Mouse (Mus musculus) hematopoietic stem cell, adult 5-6 weeks (primary cell): ENCODE data around the gene Ring1. TPM values are rescaled to one million over a fixed set of nuclear protein-coding genes. Genes with fewer than 3 reads are reported as not detected.

ENCODE experiments used
- ATAC-seq, 2 experiments: fragments of 125-278 bp in 1 of 2; replicated peaks in 1 of 2; 2 replicates each; pipeline ENCODE4 v1.8.0; 2016 to 2017; ENCODE audit warnings: inconsistent platforms in 2 of 2, mild to moderate bottlenecking in 2 of 2, moderate number of reproducible peaks in 2 of 2, low read depth in 1 of 2, moderate TSS enrichment in 1 of 2; ENCODE audit not compliant: low FRiP score in 2 of 2, poor library complexity in 2 of 2, severe bottlenecking in 2 of 2, insufficient read depth in 1 of 2, low TSS enrichment in 1 of 2
- total RNA-seq: library from RNA; stranded (forward); fragments of 172-1452, 232-1000 nt; gene quantifications from 2 replicates; pipeline ENCODE4 v1.2.3, GENCODE M21; 2017

The Ring1 gene
- 10.6 and 15.7 TPM in 2 replicates for total RNA-seq

GRCm38 (mm10) chr17:34024317-34024821, at the start of gene Ring1:
TSS of gene Ring1 (minus strand) at chr17:34024680.
- ATAC-seq = peak in 1 of 2 experiments; percentile 21; a peak in 2 of 4 replicates

DNA sequence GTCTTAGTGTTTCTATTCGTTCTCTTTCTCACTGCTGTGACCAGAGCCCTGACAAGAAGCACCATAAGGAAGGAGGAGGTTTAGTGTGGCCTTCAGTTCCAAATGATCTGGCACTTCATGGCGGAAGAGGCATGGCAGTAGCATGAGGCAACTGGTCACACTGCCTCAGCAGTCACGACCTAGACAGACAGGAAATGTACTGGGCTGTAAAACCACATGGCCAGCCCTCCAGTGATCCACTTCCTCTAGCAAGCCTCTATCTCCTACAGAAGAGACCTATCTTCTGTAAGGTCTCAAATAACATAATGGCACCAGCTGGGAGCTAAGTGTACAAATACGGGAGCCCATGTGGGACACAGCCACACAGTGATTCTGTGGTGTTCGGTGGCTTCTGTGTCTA, 47.6 kb upstream of the Ring1 start:
- ATAC-seq = peak; percentile 18 to 37; a peak in 2 of 4 replicates

DNA sequence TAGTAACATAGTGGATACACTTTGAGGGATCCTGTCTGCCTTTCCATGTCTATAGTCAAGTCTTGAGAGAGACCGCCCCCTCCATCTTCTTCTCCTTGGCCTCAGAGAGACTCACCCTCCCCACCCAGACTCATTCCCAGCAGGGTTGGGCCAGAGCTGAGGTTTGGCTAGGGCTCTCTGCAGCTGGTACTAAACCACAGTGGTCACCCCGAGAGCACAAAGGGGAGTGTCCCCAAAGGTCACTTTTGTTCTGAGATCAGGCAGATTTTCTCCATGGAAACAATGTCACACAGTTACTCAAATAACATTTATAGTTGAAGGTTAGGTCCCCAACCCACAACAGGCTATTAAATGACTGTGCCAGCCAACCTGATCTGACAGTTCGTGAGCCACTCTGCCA, 44.4 kb upstream of the Ring1 start:
- peak; percentile 35 to 62; a peak in 3 of 4 replicates for ATAC-seq

- peak; percentile 34 to 58; a peak in 3 of 4 replicates for ATAC-seq
Observed at GRCm38 (mm10) chr17:34057224-34057623, 32.7 kb upstream of the Ring1 start.

GRCm38 (mm10) chr17:34047404-34048050, 23.0 kb upstream of the Ring1 start:
- ATAC-seq = peak; percentile 42 to 51; a peak in 2 of 4 replicates

DNA sequence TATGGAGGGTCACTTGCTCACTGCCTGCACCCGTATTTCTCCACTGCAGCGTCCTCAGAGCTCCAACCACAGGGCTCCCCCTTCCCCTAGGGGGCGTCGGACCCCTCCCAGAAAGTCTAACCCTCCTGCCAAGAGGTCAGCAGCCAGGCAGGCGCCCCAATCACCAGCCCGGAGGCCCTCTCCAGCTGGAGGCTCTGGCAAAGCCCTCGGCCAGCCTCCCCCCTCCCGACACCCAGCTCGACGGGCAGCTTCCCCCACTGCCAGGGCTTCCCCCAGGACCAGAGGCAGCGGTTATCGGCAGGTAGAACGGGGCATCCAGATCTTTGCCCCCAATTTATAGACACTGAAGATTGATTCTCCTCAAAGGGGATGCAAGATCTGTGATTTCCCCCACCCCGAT, 21.5 kb upstream of the Ring1 start:
- no peak for ATAC-seq

DNA sequence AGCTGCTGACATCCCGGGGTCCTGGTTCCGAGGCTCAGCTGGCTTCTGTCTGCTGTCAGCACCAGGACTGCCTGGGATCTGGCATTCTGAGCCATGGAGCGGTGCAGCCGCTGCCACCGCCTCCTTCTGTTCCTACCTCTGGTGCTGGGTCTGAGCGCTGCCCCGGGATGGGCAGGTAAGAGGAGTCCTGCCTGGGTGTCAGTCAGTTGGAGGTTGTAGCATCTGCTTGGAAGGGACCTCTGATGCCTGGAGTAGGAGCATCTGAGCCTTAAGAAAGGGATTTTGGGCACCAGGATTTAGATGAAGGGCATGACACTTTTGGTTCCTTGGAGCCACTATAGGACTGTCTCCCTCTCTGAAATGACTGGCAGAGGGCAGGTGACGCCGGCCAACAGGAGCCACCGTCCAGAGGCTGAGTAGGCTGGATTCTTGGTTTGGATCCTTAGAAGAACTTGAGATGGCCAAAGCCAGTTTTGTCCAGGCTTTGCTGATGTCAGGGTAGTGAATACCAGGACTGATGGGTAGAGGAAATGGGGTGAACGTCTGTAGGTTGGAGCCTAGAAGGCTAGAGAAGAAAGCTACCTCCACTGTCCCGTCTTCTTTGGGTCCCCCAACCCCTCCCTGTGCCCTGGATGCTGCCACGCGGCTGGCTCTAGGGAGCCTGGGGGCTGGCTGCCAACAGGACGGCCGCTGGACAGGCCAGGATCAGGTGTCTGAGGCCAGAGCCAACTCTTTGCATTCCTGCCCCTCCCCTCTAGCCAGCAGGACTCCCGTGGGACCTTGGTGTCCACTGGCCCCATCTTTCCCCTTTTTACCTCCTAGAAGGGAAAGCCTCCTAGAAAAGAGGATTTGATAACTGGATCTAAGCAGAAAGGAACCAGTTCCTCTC, 15.3 kb upstream of the Ring1 start:
- ATAC-seq = no peak

GRCm38 (mm10) chr17:34038878-34039561, 14.5 kb upstream of the Ring1 start, which contains the start of gene Col11a2:
TSS of gene Col11a2 (plus strand) at chr17:34039437.
- ATAC-seq = no peak

DNA sequence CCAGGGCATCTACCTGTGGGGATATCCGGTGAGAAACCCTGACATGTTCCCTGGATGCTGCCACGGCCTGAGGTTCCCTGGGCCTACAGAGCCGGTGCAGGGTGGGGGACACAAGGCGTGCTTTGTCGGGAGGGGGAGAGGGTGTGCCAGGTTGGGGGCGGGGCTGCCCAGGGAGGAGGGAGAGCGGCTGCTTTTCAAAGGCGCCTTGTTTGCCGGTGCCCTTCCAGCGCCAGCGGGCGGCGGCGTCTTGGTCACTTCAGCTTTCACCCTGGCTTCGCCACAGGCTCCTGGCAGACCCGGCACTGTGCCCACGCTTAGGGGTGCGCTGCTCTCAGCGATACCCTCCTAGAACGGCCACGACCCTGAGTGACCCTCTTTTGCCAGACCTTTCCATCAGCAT, 14.0 kb upstream of the Ring1 start:
- no peak for ATAC-seq

- no peak for ATAC-seq
Observed at GRCm38 (mm10) chr17:34037241-34037640, 12.8 kb upstream of the Ring1 start.

- ATAC-seq = no peak
Observed at GRCm38 (mm10) chr17:34036647-34037046, 12.2 kb upstream of the Ring1 start.

DNA sequence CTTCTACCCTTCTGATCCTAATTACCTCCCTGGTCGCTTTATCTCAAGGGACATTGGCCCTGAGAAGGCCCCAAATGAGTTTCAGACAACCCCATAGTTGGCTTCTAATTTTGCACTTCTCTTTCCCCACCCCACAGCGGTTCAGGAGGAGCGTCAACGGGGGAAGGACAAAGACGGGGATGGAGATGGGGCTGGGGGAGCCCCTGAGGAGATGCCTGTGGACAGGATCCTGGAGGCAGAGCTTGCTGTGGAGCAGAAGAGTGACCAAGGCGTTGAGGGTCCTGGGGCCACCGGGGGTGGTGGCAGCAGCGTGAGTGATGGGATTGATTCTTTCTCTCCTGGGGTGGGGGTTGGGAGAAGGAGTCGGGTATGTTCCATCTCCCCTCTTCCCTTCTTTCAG, 11.0 kb upstream of the Ring1 start:
- no peak for ATAC-seq

- ATAC-seq = 0 out of 4 replicates have a peak, but pooled peaks of 1 of the 2 experiments have one; percentile 20
Observed at GRCm38 (mm10) chr17:34034064-34034463, 9.6 kb upstream of the Ring1 start.

DNA sequence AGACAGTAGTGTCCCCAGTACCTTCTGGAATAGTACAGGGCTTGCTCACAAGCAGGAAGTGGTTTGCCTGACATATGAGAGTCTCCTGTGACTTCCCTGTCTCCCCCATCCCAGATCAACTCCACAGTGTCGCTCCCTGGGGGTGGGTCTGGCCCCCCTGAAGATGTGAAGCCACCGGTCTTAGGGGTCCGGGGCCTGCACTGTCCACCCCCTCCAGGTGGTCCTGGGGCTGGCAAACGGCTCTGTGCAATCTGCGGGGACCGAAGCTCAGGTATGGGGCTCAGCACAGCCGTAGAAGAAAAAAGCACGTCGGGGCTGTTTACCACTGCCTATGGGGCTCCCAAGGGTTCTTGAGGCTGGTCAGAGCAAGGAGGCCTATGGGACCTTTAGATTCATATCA, 9.0 kb upstream of the Ring1 start:
- ATAC-seq = no peak

DNA sequence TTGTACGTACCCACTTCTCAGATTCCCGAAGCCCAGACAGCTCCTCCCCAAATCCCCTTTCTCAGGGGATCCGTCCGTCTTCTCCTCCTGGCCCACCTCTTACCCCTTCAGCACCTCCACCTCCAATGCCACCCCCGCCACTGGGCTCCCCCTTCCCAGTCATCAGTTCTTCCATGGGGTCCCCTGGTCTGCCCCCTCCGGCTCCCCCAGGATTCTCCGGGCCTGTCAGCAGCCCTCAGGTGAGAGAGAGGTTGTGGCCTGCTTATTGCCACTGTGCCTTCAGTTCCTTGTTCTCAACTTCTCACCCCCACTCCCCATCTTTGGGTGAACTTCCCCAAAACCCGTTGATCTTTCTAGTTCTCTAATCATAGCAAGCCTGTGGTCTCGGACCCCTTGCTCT, 8.3 kb upstream of the Ring1 start:
- ATAC-seq = no peak

DNA sequence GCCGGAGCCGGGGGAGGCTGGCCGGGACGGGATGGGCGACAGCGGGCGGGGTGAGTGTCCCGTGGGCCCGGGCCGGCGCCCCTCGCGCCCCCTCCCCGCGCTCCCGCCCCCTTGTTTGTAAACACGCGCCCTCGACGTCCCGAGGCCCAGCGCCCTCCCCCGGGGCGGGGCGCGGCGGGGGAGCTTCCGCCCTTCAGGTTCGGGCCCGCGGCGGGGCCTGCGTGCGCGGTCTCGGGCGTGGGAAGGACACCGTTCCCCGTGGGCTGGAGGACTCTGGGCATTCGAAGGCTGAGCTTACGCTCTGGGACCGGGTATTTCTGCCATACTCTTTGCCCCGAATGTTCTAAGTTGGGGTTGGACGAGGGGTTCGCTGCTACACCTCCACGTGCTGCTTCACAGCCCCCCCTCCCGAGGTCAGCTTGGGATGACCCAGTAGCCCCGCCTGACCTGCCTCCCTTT, 7.7 kb upstream of the Ring1 start:
- no peak for ATAC-seq

DNA sequence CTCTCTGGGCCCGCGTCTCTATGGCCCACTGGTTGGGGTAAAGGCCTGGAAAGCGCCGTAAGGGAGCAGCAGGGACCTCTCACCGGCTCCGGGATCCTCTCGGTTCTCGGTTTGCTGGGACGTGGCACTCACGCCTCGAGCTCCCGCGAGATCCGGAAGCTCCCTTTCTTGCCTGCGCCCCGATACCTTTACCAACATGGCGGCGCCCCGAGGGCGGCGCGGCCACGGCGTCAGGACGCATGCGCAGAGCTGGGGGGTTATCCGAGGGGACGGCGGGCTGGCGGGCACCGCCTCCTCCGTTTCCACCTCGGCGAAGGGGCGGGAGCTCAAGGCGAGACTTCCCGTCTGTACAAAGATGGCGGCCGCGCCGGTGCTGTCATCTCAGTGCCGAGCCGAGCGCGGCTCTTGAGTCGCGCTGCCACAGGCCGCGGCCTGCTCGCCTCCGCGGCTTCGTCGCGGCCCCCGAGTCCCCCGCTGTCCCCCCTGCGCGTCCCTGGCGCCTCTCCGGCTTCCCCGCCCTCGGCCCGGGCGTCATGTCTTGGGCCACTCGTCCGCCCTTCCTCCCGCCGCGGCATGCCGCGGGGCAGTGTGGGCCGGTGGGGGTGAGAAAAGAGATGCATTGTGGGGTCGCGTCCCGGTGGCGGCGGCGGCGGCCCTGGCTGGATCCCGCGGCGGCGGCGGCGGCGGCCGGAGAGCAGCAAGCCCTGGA, 7.1 kb upstream of the Ring1 start, which contains the start of the genes Slc39a7 and Rxrb:
Gene Slc39a7, minus strand, starts transcription at position 218 of the 709 bp plus-strand sequence.
Gene Rxrb, plus strand, starts transcription at position 348 of the 709 bp plus-strand sequence.
- peak; percentile 44 to 55 for ATAC-seq
